Mouse (Mus musculus): Measurements from ENCODE around the gene Usp29.
"Not testable (repeated sequence)": the region's sequence is repeated elsewhere in the genome, so short reads cannot be mapped to it uniquely, and the experiment has no call there.

Usp29 gene

DNA sequence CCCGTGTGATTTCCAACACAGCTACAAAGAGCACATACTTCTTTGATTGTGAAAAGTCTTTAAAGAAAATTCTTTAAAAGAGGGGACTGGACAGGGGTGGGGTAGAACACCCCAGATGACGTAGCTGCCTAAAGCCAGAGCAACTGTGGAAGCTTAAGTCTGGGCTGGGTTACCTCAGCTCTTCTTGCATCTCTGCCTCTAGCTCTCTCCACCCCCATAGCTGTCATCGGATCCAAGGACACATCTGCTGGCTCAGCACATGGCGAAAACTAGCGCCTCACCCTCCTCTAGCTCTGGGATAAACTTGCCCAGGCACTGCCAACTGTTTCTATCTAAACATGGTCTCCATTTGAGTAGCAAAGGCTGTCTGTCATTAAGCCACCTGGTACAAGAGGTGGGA, 34.9 kb downstream of the Usp29 start:
- no peak for DNase-seq (ENCODE audit: low spot score in 2 of 2)

DNA sequence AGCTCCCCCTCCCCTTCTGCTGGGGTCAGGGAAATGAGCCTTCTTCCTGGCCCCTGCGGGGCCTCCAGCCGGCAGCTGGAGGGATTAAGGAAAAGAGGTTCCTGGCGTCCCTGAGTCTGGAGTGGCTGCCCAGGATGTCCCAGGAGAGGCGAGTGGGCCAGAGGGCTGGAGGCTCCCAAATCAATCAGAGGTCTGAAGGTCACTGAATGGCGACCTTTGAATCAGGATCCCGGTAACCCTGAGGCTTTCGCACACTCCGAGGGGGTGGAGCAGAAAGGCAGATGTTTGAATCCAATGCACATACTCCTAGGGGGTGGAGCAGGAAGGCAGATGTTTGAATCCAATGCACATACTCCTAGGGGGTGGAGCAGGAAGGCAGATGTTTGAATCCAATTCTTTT, 39.9 kb downstream of the Usp29 start:
- DNase-seq (ENCODE audit: low spot score in 2 of 2): peak in 1 of 2 experiments; percentile 3

GRCm38 (mm10) chr7:6773865-6774413, 43.6 kb downstream of the Usp29 start:
- not testable (repeated sequence) for DNase-seq (ENCODE audit: low spot score in 2 of 2)

- no peak for DNase-seq (ENCODE audit: low spot score in 2 of 2)
Measured at GRCm38 (mm10) chr7:6776314-6777059, 46.1 kb downstream of the Usp29 start.

DNA sequence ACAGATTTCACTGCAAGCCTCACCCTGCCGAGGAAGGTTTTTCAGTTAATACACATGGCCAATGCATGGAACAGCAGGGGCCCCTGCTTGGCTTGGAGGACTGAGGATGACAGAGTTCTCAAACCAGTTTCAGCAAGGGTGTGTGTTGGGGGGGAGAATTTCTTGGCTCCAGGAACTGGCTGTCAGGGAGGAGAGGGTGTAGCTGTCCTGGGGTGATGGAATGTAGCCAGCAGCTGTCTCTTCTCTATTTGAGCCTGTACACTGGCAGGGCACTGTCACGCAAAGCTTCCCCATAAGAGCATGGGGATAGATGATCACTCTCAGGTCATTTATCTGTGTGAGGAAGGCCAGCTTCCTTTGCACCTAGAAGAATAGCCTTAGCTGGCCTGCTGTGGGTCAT, 46.7 kb downstream of the Usp29 start:
- no peak for DNase-seq (ENCODE audit: low spot score in 2 of 2)

- DNase-seq (ENCODE audit: low spot score in 2 of 2): no peak
Measured at GRCm38 (mm10) chr7:6777689-6778088, 47.3 kb downstream of the Usp29 start.

DNA sequence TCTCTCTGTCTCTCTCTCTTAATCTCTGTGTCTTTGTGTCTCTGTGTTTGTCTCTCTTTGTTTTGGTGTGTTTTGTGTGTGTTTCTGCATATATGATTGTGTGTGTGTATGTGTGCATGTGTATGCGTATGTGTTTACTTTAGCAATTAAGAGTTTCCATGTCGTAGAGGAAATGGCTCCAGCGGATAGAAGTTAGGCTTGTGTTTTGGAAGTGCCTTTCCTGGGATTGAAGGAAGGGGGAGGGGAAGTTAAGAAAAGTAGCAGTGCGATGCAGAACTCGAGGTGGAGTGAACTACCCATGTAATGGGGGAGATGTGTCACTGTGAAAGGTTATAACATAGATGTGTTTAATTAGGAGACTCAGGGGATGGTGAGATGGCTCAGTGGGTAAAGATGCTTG, 48.8 kb downstream of the Usp29 start:
- DNase-seq (ENCODE audit: low spot score in 2 of 2): no peak

- DNase-seq (ENCODE audit: low spot score in 2 of 2): no peak
Measured at GRCm38 (mm10) chr7:6781541-6781940, 51.2 kb downstream of the Usp29 start.

GRCm38 (mm10) chr7:6784340-6785073, 54.1 kb downstream of the Usp29 start:
- no peak for DNase-seq (ENCODE audit: low spot score in 2 of 2)

GRCm38 (mm10) chr7:6787000-6787399, 56.6 kb downstream of the Usp29 start:
- DNase-seq (ENCODE audit: low spot score in 2 of 2): no peak

- no peak for DNase-seq (ENCODE audit: low spot score in 2 of 2)
Measured at GRCm38 (mm10) chr7:6788101-6788500, 57.7 kb downstream of the Usp29 start.

DNA sequence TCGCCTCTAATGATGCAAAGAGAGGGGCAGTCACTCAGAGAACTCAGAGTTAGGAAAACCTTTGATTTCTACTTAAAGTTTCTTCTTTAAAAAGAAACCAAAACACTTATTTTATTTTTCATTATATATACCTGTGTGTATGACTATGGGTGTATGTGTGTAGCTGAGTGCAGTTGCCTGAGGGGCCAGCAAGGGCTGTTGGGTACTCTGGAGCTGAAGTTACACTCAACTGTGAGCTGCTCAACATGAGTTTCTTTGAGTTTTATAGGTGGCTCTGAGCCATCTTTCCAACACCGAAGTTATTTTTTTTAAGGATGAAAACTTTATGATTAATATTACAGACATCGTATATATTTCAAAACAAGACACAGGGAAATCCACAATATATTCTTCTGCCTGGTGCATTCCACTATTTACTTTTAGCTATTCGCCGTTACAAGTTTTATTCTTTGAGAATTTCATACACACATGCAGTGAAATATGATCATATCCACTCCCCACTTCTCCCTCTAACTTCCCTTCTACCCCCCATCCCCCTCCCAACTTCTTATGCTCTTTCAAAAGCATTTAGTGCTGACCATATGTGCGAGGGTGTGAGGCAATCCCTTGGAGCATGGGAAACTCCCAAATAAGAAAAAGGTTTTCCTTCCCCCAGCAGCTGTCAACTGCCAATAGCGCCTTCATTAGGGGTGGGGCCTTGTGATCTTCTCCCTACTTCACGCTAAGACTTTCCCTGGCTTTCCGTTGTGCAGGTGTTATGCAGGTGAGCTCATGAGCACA, 61.1 kb downstream of the Usp29 start:
- no peak for DNase-seq (ENCODE audit: low spot score in 2 of 2)

GRCm38 (mm10) chr7:6793240-6793639, 62.9 kb downstream of the Usp29 start:
- DNase-seq (ENCODE audit: low spot score in 2 of 2): no peak

- DNase-seq (ENCODE audit: low spot score in 2 of 2): no peak
Measured at GRCm38 (mm10) chr7:6793811-6794210, 63.4 kb downstream of the Usp29 start.

DNA sequence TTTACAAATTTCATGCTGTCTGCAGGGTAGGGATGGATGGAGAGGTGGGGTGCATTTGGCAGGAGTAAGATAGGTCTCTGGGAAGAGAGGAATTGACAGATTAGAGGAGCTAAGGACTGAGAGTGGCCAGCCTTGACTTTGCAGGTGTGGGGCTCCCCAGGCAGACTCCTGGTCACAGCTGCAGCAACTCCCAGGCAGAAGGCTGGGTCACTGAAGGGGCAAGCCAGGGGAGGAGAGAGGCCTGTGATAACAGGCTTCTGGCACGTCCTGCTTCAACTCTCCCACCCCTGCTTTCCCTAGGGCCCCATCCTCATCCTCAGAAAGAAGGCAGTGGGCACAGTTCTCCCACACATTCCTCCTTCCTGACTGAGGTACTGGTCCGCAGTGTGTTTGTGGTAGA, 67.0 kb downstream of the Usp29 start:
- DNase-seq (ENCODE audit: low spot score in 2 of 2): no peak

GRCm38 (mm10) chr7:6799105-6799805, 68.9 kb downstream of the Usp29 start:
- DNase-seq (ENCODE audit: low spot score in 2 of 2): no peak

GRCm38 (mm10) chr7:6800586-6801441, 70.4 kb downstream of the Usp29 start:
- DNase-seq (ENCODE audit: low spot score in 2 of 2): no peak

DNA sequence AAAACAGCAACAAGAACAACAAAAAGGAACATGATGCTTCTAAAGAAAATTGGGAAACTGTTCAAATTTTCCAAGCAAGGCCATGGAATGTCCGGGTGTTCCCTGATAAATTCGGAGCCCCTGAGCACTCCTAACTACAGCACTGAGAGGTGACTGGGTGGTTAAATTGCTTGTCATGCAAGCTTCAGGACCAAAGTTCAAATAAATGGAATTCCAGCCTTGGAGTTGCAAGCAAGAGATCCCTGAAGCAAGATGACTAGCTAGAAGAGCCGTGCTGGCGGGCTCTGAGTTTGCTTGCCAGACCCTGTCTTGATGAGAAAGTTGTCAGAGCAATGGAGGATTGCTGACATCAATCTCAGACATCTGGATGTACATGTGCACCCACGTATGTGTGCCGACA, 71.3 kb downstream of the Usp29 start:
- no peak for DNase-seq (ENCODE audit: low spot score in 2 of 2)

DNA sequence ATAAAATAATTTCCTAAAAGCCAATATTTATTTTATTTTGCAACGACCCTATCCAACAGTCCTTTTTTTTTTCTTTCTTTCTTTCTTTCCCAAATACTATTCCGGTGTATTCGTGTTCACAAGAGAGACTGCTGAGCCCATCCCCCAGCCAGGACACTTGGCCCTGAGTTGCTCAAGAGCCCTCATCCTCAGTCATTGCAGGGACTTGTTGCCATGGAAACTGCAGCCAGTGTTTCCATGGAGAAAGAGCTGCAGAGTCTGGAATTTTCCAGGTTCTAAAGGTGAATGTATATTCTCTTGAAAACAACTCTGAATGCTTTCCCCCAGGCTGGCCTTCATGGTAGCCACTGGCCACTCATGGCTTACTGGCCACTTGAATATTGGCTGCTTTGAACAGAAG, 80.2 kb downstream of the Usp29 start:
- no peak for DNase-seq (ENCODE audit: low spot score in 2 of 2)

GRCm38 (mm10) chr7:6814971-6815370, 84.6 kb downstream of the Usp29 start:
- no peak for DNase-seq (ENCODE audit: low spot score in 2 of 2)
